Mouse (Mus musculus) embryonic facial prominence, embryonic 15.5 days (tissue): ENCODE data around the gene Heatr9. TPM values are rescaled to one million over a fixed set of nuclear protein-coding genes. Genes with fewer than 3 reads are reported as not detected.

ENCODE experiments used
- ATAC-seq: fragments of 200-750 bp; cut with Nextera tagmentation; 2 replicates; pipeline ENCODE4 v1.8.0; 2017; ENCODE audit warnings: low read depth, moderate TSS enrichment; ENCODE audit not compliant: insufficient number of reproducible peaks, low FRiP score, low TSS enrichment
- H3K27ac ChIP-seq: fragments of 300-500 bp; sonication (generic); replicated peaks from 2 replicates; pipeline ENCODE4 v1.5.1; 2015; ENCODE audit warnings: mild to moderate bottlenecking, inconsistent platforms
- H3K27me3 ChIP-seq: fragments of 300-500 bp; sonication (generic); 2 replicates; pipeline ENCODE4 v1.6.1; 2015; ENCODE audit warnings: inconsistent platforms
- H3K36me3 ChIP-seq: fragments of 300-500 bp; sonication (generic); 2 replicates; pipeline ENCODE4 v1.6.1; 2015; ENCODE audit warnings: mild to moderate bottlenecking, inconsistent platforms
- H3K4me1 ChIP-seq: fragments of 300-500 bp; sonication (generic); 2 replicates; pipeline ENCODE4 v1.6.1; 2015; ENCODE audit warnings: inconsistent platforms
- H3K4me2 ChIP-seq: fragments of 300-500 bp; sonication (generic); replicated peaks from 2 replicates; pipeline ENCODE4 v1.6.1; 2015; ENCODE audit warnings: mild to moderate bottlenecking, inconsistent platforms
- H3K4me3 ChIP-seq: fragments of 300-500 bp; sonication (generic); replicated peaks from 2 replicates; pipeline ENCODE4 v1.5.1; 2015; ENCODE audit warnings: mild to moderate bottlenecking, inconsistent platforms
- H3K9ac ChIP-seq: fragments of 300-500 bp; sonication (generic); 2 replicates; pipeline ENCODE4 v1.6.1; 2015; ENCODE audit warnings: inconsistent platforms
- H3K9me3 ChIP-seq: fragments of 300-500 bp; sonication (generic); replicated peaks from 2 replicates; pipeline ENCODE4 v1.6.1; 2016; ENCODE audit warnings: inconsistent platforms
- WGBS: fragments of 180-500 bp; shearing (Covaris S2); methylation state at CpG from one replicate; pipeline ENCODE4 v1.1.7; 2015; 5-methylcytosine and 5-hydroxymethylcytosine counted together
- polyA plus RNA-seq: library from polyadenylated mRNA; unstranded; fragments of >200 nt; fragmentation: Nextera tagmentation; extraction: Ambion mirVana; gene quantifications from 2 replicates; pipeline ENCODE4 v1.2.1, GENCODE M21; 2015

The Heatr9 gene
- polyA plus RNA-seq, 1 experiment from 2014 or later, result not detected

GRCm38 (mm10) chr11:83467120-83467652 is 54.8 kb downstream of the Heatr9 start:
- Histone ChIP-seq H3K27me3 (peaks cover 17% of the 10 kb centered on the region; the same call in 1 of the 2 replicates), H3K4me3 (no peak overlapping the region), H3K9me3 (no peaks in the 10 kb centered on the region), H3K36me3 (no peaks in the 10 kb centered on the region), H3K9ac (no peak overlapping the region), H3K4me1 (peaks cover 40% of the 10 kb centered on the region), H3K4me2 (no peak overlapping the region), H3K27ac (no peak overlapping the region)
- WGBS, result 50% methylated on average over 11 of the region's 11 CpGs
- ATAC-seq, result peak; percentile 45

GRCm38 (mm10) chr11:83465976-83466375 is 56.0 kb downstream of the Heatr9 start:
- 24% methylated on average over 2 of the region's 2 CpGs for WGBS
- Histone ChIP-seq H3K27ac (no peak overlapping the region), H3K4me3 (no peak overlapping the region), H3K36me3 (no peaks in the 10 kb centered on the region), H3K4me1 (peaks cover 35% of the 10 kb centered on the region), H3K9me3 (no peaks in the 10 kb centered on the region), H3K27me3 (peaks cover 20% of the 10 kb centered on the region; the same call in 1 of the 2 replicates), H3K4me2 (no peak overlapping the region), H3K9ac (no peak overlapping the region)
- no peak for ATAC-seq

- peak within 1 kb of the TSS; percentile 62 for H3K4me3 ChIP-seq
- ATAC-seq, result peak; percentile 39; the same call in 1 of the 2 replicates
- peak within 1 kb of the TSS; percentile 95 for H3K4me2 ChIP-seq
- H3K36me3 ChIP-seq, result no peaks in the 10 kb centered on the region
- peaks cover 20% of the 10 kb centered on the region; the same call in 1 of the 2 replicates for H3K27me3 ChIP-seq
- H3K9ac ChIP-seq, result peak within 1 kb of the TSS; percentile 55
- no peaks in the 10 kb centered on the region for H3K9me3 ChIP-seq
- peaks cover 40% of the 10 kb centered on the region for H3K4me1 ChIP-seq
- under 1% methylated on average over 41 of the region's 42 CpGs for WGBS
- H3K27ac ChIP-seq, result no peak within 1 kb of the TSS
Measured at GRCm38 (mm10) chr11:83462711-83463244, 59.2 kb downstream of the Heatr9 start, which contains the start of gene Mmp28. TSS of gene Mmp28 (minus strand) at chr11:83463071.

Other genes with a start within 250 kb of the Heatr9 start
- gene Slfn14, start 235.4 kb downstream of the Heatr9 start, polyA plus RNA-seq, result 0.05 and 0.14 TPM in 2 replicates
- gene Ap2b1, start 223.2 kb downstream of the Heatr9 start, polyA plus RNA-seq, result 47.3 and 53.9 TPM in 2 replicates
- gene Pex12, start 219.6 kb downstream of the Heatr9 start, polyA plus RNA-seq, result 14.1 and 14.4 TPM in 2 replicates
- gene Rasl10b, start 113.0 kb downstream of the Heatr9 start, polyA plus RNA-seq, result 3.2 and 3.9 TPM in 2 replicates
- 0.64 and 0.91 TPM in 2 replicates for gene Gas2l2, start 92.7 kb downstream of the Heatr9 start, polyA plus RNA-seq
- gene 1700020L24Rik, start 84.5 kb downstream of the Heatr9 start, polyA plus RNA-seq, result 0.57 and 0.58 TPM in 2 replicates
- 2.6 and 3.2 TPM in 2 replicates for gene Mmp28, start 59.1 kb downstream of the Heatr9 start, polyA plus RNA-seq
- 11.1 and 13.5 TPM in 2 replicates for gene Taf15, start 49.1 kb downstream of the Heatr9 start, polyA plus RNA-seq
- 0.35 and 0.70 TPM in 2 replicates for gene Ccl5, start 8.3 kb upstream of the Heatr9 start, polyA plus RNA-seq
- gene Ccl9, start 56.5 kb upstream of the Heatr9 start, polyA plus RNA-seq, result 7.6 and 8.5 TPM in 2 replicates
- gene Ccl6, start 70.9 kb upstream of the Heatr9 start, polyA plus RNA-seq, result 5.1 and 5.3 TPM in 2 replicates
- gene Rpl9-ps1, start 123.4 kb upstream of the Heatr9 start, polyA plus RNA-seq, result not detected in 2 replicates
- 0.96 and 1.1 TPM in 2 replicates for gene Ccl3, start 127.2 kb upstream of the Heatr9 start, polyA plus RNA-seq
- gene Ccl4, start 140.4 kb upstream of the Heatr9 start, polyA plus RNA-seq, result 0.44 and 0.63 TPM in 2 replicates
- gene Wfdc17, start 181.8 kb upstream of the Heatr9 start, polyA plus RNA-seq, result 3.2 and 3.3 TPM in 2 replicates
- gene Wfdc18, start 186.8 kb upstream of the Heatr9 start, polyA plus RNA-seq, result 16.8 and 42.7 TPM in 2 replicates
- gene Wfdc21, start 224.8 kb upstream of the Heatr9 start, polyA plus RNA-seq, result 0.73 and 1.2 TPM in 2 replicates
- 21.5 and 27.3 TPM in 2 replicates for gene Heatr6, start 231.5 kb upstream of the Heatr9 start, polyA plus RNA-seq